Mouse (Mus musculus): Measurements from ENCODE around the gene Hydin. TPM values are rescaled to one million over a fixed set of nuclear protein-coding genes. Genes with fewer than 3 reads are reported as not detected.
"Not testable (repeated sequence)": the region's sequence is repeated elsewhere in the genome, so short reads cannot be mapped to it uniquely, and the experiment has no call there.

Hydin gene
- total RNA-seq, 2 experiments from 2014 or later, result 0.07 to 0.36 TPM

DNA sequence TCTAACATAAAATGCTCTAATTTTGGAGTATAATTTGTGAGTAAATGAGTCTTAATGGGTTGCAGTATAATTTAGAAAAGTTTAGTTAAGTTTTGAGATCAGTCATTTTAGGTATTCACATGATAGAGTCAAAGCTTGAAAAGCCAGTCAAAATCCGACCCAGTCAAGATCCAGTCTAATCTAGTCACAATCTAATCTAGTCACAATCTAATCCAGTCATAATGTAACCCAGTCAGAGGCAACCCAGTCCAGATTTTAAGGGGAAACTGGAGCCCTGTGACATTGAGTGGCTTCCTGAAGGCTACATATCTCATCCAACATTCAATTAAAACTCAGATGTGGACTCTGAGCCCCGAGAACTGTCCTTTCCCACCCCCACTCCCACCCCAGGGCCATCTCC, 72.7 kb downstream of the Hydin start:
- no peak for DNase-seq

DNA sequence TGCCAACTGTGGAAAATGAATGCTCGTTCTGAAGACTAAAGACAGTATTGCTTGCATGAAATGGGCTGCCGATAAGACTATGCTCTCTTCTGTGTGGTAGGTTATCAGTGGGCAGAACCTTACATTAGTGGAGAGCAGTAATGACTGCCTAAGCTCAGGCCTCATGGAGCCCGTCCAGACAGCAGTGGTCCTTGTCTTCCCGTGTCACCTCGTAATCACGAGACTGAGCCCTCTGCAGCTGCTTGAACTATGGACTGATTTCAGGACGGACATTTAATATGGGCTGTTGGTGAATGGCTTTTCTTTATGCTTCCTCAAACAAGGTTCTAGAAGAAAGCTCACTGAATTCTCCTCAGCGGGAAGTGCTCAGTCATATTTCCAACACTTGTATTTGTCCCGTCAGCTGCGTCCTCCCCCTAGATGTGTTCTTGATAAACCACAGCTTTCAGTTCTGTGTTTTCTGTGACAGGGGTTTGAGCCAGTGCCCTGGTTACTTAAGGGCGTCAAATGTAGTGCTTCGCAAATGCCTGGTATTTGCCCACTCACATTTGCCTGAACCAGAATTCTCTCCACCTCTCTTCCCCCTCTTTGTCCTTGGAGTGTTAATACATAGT, 73.4 kb downstream of the Hydin start:
- DNase-seq, result no peak

DNA sequence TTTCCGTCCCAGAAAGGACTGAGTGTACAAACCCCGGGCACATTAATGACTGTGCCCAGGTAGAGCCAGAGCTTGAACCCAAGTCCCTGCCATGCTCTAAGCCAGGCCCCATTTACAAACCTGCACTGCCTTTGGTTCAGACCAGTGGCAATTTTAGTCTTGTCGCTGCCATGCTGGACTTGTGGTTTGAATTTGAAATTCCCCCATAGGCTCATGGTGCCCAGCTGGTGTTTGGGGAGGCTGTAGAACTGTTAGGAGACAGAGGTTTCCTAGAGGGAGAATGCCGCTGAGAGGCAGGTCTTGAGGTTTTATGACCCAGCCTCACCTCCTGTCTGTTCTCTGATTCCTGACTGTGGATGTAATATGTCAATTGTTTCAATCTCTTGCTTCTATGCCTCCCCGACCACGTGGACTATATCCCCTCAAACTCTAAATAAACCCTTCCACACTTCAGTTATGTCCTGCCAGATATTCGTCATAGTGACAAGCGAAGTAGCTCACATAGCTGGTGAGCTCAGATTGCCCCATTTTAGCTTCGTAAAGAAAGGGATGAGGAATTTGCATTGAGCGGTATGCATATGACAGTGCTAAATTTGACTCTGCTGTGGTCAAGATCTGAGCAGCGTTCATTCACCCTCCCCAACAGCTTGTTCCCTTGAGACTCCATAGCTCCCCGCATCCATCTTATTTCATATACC, 79.1 kb downstream of the Hydin start:
- DNase-seq, result no peak

DNA sequence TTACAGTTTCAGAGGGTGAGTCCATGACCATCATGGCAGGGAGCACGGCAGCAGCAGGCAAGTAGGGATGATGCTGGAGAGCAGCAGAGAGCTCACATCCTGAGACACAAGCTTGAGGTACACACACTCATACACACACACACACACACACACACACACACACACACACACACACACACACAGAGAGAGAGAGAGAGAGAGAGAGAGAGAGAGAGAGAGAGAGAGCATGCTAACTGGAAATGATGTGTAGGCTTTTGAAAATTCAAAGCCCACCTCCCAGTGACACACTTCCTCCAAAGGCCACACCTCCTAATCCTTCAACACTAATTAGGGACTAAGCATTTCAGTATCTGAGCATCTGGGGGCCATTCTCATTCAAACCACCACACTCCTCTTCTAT, 80.1 kb downstream of the Hydin start:
- no peak for DNase-seq

DNA sequence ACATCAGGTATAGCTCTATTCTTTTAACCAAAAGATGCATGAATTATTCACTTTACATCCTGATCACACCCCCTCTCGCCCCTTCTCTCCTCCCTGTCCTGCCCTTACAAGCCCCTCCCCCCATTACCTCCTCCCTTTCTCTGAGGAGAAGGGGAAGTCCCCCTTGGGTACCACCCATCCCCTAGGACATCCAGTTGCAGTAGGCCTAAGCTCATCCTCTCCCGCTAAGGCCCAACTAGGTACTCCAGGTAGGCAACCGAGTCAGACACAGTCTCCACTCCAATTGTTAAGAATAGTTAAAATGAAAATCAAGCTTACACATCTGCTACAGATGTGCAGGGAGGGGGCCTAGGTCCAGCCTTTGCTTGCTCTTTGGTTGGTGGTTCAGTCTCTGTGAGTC, 83.9 kb downstream of the Hydin start:
- no peak for DNase-seq

DNA sequence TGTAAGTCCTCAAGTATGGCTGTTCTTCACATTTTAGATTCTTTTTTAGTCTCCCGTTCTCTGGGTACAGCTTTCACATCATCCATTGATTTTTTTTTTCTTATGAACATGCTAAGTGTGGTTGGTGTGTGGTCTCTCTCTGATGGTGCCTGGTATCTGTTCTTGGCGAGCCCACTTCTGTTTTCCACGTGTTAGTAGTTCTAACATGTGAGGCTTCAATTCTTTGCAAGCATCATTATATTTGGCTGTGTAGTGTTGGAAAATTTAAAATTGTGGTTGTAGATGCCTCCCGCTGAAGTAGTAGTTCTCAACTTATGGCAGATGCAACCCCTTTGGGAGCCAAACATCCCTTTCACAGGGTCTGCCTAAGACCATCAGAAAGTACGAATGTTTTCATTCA, 85.1 kb downstream of the Hydin start:
- DNase-seq, result no peak

DNA sequence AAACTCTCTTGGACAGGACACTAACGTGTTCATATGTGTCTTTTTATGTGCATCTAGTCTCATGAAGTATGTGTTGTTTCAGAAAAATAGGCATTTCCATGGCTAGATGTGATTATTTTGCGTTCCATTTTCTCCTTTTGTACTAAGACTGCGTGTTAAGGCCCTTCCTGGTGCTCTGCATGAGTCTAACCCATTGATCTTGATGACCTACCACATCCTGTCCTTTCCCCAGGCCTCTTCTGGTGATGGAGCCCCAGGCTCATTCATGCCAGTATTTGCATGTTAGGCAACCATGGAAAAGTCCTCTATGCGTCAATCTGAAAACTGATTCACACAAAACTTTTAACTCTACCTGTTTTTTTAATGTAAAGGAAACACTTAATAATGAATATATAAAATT, 96.2 kb downstream of the Hydin start:
- no peak for DNase-seq

DNA sequence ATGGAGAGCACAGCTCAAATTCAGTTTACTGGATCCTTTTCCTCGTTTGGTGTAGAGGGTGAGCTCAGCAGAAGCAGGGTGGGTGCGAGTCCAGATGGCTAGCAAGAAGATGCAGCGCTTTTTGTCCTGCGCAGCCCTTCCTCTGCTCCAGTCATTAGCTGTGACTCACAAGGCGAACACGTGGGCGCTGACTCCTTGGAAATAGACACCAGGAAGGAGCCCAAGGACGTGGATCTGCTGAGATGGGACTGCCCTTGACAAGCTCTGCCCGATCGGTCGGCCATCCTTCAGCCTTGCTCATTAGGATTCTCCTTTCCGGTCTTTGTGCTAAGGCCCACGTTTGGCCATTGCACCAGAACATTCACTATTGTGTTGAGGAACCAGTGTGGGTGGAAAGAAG, 106.1 kb downstream of the Hydin start:
- DNase-seq, result peak; percentile 79 to 85

DNA sequence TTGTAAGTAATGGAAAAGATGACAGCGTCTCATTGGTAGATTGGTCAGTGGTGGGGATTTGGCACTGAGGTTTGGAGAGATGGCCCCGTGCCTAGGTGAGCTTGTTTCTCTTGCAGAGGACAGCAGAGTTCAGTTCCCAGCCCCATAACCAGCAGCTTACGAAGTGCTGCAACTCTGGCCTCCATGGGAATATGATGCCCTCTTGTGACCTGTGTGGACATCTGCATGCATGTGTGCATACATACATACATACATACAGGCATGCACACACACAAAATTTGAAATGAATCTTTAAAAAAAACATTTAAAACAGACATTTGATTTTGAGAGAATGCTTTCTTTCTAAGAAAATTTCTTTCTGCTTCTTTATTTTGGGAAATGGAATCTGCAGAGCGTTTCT, 106.9 kb downstream of the Hydin start:
- DNase-seq, result no peak

DNA sequence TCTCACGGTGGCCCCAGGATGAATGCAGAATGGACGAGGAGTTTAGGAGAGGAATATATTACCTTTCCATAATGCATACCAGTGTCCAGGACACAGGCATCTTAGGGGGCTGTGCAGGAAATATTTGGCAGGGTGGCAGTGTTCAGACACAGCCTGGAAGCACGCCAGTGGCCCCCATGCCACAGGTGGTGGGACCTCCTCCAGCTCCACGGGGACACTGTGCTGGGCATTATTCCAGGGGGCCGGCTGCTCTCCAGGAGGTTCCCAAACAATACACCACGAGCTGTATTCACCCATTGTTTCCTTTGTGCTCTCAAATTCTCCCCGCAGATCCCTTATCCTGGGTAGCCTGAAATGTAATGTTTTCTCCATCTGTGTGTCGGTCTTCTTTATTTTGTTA, 116.0 kb downstream of the Hydin start:
- no peak for DNase-seq

DNA sequence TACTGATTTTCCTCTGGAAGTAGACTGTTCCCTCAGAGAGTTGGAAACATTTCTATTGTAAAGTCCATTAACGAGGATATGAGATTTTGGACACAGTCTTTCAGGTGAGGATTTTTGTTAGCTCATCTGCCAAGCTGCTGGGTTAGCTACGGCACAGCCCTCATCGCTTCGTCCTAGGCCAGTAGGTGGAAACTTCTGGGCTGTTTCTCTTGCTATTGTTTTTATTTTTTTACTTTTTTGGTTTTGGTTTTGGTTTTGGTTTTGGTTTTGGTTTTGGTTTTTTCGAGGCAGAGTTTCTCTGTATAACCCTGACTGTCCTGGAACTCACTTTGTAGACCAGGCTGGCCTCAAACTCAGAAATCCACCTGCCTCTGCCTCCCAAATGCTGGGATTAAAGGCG, 117.9 kb downstream of the Hydin start:
- DNase-seq, result not testable (repeated sequence)

DNA sequence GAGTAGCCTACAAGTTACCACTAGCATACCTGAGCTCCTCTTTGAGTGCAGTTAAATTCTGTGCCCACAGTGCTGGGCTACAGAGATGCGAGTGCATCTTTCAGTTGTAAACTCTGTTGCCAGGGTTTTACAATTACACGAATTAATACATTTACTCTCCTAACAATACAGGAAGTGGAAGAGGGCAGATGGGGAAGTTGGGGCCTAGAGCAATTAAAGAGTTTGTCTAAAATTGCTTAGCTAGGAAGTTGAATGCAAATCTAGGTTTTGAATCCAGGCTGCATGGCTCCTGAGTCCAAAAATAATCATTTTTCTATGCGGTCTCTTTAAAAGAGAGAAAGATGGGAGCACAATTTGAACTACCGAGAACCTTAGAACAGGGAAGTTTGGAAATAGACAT, 128.9 kb downstream of the Hydin start:
- DNase-seq, result no peak

DNA sequence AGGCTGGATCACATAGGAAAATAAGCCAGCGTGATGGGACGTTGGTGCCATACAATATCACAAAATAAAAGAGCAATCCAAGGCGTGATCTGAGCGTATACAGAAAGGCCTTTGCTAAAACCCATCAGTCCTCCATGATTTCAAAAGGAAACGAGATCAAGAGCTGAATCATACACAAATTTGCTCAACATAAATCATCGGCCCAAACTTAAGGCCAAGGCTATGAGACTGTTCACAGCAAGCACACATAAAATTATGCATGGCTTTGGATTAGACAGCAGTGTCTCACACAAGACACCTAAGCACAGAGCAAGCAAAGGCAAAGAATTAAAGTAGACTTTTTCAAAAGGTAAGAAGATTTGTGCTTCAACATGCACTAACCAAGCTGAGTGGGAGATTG, 133.8 kb downstream of the Hydin start:
- DNase-seq, result peak; percentile 15 to 29

DNA sequence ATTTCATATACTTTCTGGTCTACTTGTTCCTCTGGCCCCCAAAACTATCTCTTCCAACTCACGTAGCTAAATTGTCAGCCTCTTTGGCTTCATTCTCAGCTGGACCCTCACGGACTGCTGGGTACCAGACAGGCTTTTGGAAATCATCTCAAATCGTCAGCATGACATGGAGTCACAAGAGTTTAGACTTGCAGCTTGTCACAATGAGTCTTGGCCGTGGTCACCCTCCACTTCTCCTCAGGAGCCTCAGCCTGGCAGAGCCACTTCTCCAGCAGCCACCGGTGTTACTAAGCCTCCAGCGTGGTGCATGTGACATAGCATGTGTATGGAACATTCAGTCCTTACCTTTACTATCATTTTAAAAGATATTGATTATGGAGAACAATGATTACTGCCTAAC, 135.5 kb downstream of the Hydin start:
- DNase-seq, result no peak

DNA sequence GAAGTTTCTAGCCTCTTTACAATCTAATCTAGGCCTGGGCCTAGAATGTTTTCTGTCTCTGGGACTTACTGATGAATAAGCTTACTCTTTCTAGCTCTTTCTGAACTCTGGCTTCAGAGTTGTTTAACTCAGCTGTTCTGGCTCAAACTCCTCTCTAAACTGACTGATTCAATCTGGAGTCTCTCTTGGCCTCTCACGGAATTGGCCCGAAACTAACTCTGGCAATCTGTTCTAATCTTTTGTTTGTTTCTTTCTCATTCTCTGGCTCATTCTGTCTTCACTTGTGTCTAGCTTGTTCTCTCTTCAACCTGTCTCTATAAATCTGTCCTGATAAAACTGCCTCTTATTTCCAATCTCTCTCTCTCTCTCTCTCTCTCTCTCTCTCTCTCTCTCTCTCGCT, 137.7 kb downstream of the Hydin start:
- no peak for DNase-seq

DNA sequence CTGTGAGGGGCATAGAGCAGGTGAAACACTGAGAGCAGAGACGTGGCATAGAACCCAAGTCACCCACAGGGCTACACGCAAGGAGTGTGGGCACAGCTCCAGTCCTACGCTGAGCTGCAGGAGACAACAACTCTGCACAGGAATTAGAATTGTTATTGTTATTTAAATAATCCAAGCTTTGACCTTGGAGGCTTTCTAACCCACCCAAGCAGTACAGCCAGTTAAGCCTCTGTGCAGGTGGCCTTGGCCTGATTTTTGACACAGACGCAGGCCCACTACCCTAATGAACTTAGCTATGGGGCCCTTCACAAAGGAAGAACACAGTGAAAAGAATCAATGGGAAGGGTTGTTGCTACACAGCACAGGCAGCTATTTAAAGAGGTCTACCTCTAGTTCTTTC, 148.3 kb downstream of the Hydin start:
- DNase-seq, result no peak

DNA sequence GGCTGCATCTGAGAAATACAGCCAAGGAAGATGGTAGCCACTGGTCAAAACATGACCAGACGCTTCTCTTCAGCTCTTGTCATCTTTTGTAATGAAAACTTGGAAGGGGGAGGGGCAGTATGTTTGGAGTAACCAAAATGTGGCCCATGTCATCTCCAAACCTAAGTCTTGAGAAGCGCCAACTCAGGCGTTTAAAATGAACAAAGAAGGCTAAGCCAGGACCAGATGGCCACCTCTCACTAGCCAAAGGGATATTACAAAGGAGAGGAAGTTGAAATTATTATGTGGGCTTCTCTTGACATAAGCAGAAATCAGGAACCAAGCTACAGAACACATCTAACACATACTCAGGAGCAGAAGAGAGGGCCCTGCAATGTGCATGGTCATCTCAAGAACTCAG, 150.2 kb downstream of the Hydin start:
- no peak for DNase-seq

DNA sequence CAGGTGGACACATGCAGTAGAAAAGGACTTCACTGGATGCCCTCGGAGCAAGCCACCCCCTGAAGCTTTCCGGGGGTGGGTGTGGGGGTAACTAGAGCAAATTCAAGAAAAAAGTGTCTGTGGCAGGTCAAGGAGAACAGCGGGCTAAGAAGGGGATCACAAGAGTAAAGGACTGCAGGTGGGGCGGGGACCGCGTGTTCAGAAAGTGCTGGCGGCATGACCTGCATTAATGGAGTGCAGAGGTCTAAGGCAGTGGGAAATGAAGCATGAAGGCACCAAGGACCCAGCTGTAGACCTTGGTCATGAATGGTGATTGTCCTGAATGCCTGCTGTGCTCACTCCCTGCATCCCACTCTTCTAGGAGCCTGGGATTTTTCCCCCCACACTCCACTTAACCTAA, 151.0 kb downstream of the Hydin start:
- DNase-seq, result no peak

DNA sequence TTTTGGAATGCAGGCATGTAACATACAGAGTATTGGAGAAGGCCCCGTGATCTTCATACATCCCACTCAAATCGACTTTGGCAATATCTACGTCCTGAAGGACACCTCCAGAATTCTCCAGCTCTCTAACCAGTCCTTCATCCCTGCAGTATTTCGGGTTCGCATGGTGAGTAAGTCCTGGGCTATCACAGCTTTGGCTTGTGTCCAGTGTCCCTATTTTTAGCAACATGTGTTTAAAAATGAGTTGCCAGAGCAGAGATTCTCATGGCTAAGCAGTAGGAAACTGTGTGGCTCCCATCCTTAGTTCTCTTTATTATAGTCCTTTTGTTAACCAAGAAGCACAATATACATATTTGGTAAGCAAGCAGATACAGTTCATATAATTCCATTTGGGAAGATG, 152.9 kb downstream of the Hydin start:
- DNase-seq, result peak; percentile 27 to 66

DNA sequence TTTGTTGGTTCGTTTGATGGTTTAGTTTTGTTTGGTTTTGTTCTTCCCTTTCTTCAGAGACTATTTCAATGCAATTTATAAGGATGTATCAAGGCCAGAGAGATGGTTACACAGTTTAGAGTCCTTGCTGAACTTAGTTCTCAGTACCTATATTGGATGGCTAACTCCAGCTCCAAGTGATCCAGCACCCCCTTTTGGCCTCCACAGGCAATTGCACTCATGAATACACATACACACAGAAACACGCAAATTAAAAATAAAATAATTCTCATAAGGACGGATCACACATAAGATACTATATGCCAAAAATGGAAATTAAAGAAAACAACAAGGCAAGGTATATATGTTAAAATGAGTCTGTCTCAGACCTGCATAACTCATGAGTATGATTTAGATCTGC, 153.4 kb downstream of the Hydin start:
- DNase-seq, result no peak

DNA sequence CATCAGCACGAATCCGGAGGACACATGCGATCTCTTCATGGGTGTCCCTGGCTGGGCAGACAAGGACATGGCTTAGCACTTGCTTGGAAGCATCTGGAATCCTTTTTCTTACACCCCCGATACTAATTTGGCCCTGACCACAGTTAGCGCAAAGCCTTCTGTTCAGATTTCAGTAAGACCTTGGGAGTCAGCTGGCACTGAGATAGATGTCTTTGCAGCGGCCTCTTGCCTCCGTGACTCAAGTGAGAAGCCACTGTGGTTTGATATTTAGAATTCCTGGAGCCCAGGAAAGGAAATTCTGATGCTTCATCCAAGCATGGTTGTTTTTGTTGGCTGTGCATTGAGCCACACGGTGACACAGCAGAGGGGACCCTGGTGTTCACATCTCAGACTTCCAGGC, 157.4 kb downstream of the Hydin start:
- DNase-seq, result peak; percentile 35 to 45

DNA sequence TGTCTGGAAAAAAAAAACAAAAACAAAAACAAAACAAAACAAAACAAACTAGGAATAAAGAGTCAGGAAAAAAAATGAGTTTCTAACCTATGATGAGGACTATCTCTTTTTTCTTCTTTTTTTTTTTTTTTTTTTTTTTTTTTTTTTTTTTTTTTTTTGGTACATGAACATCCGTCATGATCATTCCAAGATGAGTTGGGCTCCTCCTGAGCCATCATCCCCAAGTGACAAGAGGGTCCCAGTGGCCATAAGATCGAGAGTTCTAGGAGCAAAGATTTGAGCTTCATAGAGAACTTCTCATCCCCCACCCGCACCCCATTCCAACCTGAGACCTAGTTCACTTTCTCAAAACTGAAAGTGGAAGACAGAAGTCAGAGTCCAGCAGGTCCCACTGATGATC, 164.6 kb downstream of the Hydin start:
- no peak for DNase-seq

DNA sequence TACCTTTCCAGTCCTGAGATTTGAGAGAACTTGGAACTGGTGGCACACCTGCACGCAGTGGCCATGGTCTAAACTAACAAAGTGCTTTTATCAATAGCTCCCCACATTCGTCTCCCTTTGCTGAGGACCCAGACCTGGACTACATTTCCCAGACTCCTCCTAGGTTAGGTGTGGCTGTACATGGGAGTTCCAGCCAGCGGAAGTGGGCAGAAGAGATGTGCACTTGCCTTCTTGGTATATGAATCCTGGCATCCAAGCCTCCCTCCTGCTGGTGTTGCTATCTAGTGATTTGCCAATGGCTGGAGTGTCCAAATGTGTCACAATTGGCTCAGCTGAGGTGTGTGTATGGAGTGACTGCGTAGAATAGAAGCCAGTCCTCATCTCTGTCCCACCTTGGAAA, 173.8 kb downstream of the Hydin start:
- DNase-seq, result no peak

DNA sequence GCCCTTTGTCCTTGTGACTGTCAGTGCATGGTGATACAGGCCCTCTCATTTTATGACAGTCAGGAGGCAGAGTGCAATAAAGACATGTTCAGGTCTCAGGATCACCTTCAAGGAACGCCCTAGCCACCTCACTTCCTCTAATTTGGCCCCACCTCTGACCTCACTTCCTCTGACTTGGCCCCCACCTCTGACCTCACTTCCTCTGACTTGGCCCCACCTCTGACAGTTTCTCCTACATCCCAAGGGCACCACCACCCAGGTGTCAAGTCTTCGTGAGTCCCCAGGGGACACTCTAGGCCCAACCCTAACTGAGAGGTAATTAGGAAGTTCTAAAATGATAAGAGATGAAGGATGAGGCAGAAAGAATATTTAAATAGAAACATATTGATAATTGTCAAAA, 177.5 kb downstream of the Hydin start:
- no peak for DNase-seq

DNA sequence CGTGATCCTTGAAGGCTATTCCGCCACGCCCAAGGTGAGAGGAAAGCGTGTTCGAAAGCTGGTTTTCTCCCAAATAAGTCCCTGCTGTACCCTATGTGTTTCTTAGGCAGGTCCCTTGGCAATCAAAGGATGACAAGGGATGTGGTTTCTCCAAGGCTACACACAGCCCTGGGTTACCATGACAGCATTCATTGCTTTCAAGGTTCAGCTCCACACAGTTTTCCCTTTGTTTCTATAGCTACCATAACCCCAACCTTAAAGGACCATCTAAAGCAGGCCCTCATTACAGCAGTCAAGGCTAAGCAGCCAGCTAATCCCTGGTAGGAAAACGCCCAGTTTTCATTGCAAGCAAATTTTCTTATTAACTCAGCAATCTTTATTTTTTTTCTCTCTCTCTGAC, 183.7 kb downstream of the Hydin start:
- DNase-seq, result no peak
